Mouse (Mus musculus) T-helper 17 cell (primary cell): ENCODE data around the gene Rnls.

Experiments used
- in situ Hi-C, 2 experiments: fragments of 300-600 bp; cut with MboI, MseI; formaldehyde crosslinking; loops; 1 replicate in 1 of 2; 2 replicates in 1 of 2; pipeline ENCODE4 v1.15.1; 2025; ENCODE audit warnings: high pct_unique_total_duplicates in 2 of 2

Gene Rnls

GRCm38 (mm10) chr19:33202422-33202821, 189.7 kb downstream of the Rnls start:
- in situ Hi-C loops = no loop called here

DNA sequence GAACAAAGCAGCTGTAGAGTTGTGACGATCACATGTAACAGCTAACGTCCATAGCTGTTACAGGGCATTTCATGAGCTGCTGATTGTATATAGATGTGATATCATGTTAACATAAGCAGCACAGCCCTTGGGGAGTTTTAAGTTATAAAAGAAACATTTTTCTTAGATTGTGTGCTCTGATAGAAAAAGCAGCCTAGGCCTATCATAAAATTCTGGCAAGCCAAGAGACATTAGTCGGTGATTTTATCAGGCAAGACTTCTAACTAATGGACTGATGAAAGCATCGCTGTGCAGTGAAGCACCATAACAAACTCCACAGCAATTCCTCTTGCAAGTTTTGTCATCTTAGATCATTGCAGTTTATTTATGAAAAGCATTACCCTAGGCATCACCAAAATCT, 190.9 kb downstream of the Rnls start:
- in situ Hi-C loops = no loop called here

DNA sequence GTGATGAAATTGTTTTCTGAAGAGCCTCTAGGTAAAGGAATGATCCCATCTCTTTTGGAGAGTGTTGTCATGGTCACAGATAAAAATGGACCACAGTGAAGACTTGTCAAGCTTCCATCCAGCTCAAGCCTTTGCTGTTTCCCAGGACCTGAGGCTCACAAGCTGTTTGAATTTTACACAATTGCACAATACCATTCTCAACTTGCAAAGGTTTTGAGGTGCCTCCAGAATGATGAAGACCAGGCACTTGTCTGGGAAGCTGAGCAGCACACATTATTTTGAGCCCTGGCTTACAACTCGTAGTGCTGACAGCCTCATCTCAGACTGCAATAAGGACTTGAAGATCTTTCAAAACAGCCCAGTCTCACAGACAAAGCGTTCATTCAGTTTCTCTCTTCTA, 200.0 kb downstream of the Rnls start:
- in situ Hi-C loops = no loop called here

- in situ Hi-C loops = no loop called here
Observed at GRCm38 (mm10) chr19:33188766-33189165, 203.3 kb downstream of the Rnls start.

DNA sequence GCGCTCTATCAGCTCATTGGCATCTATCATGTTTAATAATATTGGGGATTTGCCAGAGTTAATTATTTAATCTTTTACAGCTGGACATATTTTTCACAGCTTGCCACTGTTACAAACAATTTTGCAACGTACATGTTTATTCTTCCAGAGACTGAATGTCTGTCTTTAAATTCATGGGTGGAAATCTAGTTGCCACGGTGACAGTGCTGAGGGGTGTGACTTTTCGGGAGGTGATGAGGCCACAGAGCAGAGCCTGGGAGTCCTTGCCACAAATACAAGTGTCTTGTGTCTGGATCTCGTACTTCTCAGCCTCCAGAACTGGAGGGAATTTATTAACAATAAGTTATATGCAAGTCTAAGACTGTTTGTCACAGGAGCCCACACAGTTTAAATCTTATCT, 212.5 kb downstream of the Rnls start:
- in situ Hi-C loops = no loop called here

DNA sequence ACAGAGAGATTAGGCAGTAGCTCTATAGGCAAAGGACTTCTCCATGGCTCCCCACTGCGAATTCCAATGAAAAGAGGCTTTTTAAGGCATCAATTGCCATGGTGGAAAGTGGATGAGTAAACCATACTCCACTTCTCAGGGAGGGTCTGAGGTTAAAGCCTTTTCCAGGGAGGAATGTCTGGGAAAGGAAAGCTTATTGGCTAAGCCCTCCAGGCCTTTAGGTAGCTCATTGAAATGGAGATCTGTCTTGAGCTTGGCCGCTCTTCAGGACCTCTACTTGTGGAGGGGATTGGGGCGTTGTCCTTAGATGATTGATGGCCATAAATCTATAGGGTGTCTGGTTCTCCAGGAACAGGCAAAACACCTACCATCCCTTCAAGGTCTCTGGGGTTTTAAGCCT, 213.2 kb downstream of the Rnls start:
- in situ Hi-C loops = no loop called here

- in situ Hi-C loops = no loop called here
Observed at GRCm38 (mm10) chr19:33178367-33178766, 213.7 kb downstream of the Rnls start.

- in situ Hi-C loops = no loop called here
Observed at GRCm38 (mm10) chr19:33173991-33174390, 218.1 kb downstream of the Rnls start.

GRCm38 (mm10) chr19:33169881-33170280, 222.2 kb downstream of the Rnls start:
- in situ Hi-C loops = no loop called here

DNA sequence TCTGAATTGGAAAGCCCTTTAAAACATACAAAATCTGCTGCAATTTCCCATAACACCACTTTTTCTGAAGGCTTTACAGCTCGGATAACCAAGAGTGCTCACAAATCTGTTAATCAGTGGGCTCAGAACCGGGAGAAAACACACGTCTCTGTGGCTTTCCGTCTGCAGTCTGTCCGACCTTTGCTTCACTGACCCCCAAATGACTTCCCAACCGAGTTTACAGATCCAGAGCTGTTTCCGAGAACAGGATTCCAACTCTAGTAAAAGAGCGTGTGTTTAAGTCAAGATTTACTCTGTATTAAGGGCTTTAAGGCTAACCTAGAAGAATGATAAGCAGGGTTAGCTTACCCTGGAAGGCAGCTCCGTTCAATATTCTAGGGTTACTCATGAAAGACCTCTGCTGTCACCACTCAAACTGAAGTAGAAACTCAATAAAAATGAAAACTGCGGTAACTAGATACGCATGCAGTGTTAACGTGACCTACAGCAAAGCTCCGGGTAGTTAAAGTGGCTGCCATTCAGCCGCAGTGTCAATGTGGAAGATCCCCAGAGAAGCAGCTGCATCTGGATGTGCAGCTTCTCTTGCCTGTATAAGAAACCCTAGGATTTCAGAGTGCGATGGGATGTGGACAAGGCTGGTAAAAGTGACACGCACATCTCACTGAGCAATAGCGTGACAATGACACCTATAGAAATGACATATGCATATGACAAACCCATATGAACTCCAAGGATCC, 224.4 kb downstream of the Rnls start:
- in situ Hi-C loops = no loop called here

DNA sequence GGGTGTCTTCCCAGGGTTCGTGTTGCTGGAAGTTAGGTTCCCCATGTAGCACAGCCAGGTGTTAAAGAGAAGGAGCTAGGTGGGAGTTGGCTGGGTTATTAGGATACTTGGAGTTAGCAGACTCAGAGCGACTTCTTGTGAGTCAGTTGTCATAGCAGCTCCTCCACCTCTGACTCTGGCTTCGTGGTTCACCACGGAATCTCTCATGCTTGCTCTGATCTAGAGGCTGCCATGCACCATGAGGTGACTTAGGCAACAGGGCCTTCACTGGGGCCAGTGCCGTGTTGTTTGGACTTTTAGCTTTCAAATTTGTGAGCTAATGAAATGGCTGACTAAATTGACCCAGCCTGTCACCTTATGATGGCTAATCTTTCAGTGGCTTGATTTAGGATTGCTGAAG, 227.3 kb downstream of the Rnls start:
- in situ Hi-C loops = no loop called here

DNA sequence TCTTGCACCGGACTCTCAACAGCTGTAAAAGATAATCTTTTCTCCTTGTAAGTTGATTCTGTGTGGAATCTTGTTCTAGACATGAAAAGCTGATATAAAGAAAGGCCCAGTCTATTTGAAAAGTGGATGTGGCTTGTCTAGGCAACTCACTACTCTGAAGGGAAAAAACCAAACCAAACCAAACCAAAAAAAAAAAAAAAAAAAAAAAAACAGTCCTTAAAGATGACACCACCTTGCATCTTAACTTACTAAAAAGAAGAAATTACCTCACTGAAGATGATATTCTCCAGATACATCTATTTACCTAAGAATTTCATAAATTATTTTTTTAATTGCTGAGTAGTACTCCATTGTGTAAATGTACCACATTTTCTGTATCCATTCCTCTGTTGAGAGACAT, 230.2 kb downstream of the Rnls start:
- in situ Hi-C loops = no loop called here

GRCm38 (mm10) chr19:33159897-33160296, 232.2 kb downstream of the Rnls start:
- in situ Hi-C loops = no loop called here

- in situ Hi-C loops = no loop called here
Observed at GRCm38 (mm10) chr19:33159192-33159591, 232.9 kb downstream of the Rnls start.

DNA sequence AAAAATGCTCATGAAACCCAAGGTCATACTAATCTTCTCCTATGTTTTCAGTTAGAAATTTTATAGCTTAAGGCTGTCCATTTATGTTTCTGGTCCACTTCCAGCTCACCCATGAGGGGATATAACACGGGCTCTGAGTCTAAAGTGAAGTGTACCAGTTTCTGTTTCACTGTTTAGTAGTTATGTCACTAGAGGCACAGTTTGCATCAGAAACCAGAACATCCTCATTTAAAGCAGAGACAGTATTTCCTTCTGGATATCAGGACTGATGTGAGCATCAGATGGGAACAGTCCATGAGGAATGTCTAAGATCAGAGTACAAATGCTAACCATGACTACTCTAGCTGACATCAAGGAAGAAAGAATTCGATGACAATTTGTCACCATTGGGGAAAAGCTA, 233.9 kb downstream of the Rnls start:
- in situ Hi-C loops = no loop called here

- in situ Hi-C loops = no loop called here
Observed at GRCm38 (mm10) chr19:33148411-33148810, 243.7 kb downstream of the Rnls start.

- in situ Hi-C loops = no loop called here
Observed at GRCm38 (mm10) chr19:33143198-33143597, 248.9 kb downstream of the Rnls start.

DNA sequence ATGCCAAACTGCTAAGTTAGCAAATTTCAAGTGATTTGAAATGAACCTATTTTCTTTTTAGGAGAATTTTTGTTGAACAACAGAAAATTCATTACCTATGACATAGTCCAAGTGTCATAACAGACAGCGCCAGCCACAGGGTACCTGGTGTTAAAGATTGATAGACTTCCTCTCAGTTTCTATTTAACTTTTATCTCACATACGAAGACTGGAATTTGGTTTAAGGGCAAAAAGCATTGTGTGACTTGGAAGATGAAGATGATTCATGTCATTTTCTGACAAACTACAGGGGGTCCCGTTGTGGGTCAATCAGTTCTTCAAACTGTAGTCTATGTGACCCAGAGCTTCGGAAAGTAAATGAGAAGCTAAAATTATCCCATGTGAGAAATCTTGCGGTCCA, 254.8 kb downstream of the Rnls start:
- in situ Hi-C loops = no loop called here

DNA sequence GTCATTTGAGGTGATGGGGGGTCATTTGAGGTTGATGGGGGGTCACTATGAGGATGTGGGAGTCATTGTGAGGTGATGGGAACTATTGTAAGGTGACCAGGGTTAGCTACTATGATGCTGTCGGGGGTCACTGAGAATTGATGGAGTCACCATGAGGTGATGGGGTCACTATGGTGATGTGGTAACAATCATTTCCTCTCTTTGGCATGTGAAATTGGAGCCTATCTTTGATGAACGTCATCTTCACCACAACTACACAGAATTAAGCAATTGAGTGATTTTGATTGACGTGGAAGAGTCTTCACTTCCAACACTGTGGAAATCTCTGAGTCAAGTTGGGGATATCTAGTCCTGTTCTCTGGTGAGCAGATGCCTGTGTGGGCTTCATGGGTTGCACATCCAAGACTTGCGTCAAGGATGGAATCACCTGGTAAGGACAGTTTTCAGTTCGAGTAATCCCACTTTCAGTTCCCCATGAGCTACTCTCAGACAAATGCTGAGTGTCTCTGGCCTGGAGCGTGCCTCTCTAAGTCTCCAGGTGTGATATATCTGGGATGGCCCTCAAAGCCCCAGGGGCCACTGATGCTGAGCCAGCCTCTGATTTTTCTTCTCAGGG, 269.4 kb downstream of the Rnls start:
- in situ Hi-C loops = loop anchor here in 1 of 2 experiments (5.0 kb wide), 1 partner anchor 100 kb away; no protein-coding TSS in a partner anchor

- in situ Hi-C loops = loop anchor here in 1 of 2 experiments (5.0 kb wide), 1 partner anchor 102 kb away; no protein-coding TSS in a partner anchor
Observed at GRCm38 (mm10) chr19:33119947-33120346, 272.1 kb downstream of the Rnls start.

GRCm38 (mm10) chr19:33118898-33119297, 273.2 kb downstream of the Rnls start:
- in situ Hi-C loops = no loop called here

DNA sequence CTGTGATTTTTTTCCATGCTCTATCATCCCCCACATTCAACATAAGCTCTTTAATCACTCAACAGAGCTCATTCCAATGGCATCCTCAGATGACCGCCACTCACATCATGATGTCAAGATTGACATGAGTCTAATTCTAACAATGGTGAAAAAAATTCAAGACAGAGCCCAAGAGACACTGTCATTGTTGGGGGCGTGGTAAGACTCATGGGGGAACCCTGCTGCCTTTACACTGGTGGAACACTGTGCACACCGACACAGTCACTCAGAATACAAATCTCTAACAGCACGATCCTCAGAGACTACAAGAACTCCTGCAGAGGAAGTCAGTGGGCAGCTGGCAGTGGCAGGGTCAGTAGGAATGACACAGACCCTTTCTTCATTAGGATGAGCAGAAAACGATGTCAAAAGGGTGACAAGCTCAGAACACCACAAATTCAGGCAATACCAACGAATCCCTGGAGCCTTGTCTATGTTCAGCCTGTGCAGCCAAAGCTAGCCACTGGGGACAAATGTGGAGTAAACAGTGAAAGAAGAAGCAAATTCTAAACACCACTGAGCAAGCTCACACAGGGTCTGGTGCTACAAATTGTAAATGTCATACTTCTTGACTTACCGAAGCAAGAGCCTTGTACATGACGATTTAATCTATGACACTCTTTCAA, 277.3 kb downstream of the Rnls start:
- in situ Hi-C loops = no loop called here

DNA sequence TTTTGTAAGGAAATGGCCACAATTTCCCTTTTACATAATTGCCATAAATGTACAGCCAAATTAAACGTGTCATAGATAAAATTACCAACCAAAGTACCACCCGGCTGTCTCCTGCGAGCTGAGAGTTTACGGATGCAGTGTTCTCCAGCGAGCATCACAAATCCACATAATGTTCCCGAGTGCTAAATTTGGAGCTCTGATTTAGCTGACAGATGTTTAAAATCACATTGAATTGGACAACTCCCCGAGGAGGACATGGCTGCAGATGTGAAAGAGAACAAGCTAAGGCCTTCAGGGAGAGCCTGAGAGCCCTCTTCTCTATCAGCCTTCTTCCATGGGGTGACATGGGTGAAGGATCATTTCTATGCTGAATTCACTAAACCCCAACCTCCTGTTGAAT, 278.3 kb downstream of the Rnls start:
- in situ Hi-C loops = no loop called here
